ENCODE assay signal across 10 mouse cellular contexts in the genomic region with DNA sequence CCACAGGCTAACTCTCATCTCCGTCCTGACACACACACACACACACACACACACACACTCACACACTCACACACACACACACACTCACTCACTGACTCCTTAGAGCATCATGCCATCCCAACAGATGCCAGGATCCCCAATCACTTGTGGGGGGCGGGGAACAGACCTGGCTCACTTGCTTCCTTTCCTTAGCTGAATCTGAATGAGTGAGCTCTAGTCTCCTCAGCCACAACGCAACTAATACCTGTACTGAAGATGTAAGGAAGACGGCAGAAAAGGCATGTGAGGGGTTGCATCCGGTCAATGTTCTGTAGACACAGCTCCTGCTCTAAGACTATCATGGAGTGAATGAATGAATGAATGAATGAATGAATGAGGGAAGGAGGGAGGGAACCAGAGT.
A peak's percentile ranks its signal among the peaks of the same experiment; 100 is the strongest.
DNase-seq lines count a peak whose midpoint lies in the region; ATAC-seq and TF ChIP-seq lines count a peak whose summit lies in the region.
"Had no signal": no experiment of that assay in that cellular context is flagged by ENCODE, and none has a peak within 500 bp of the region (broad histone marks: within the 10 kb centered on the region; RNA-seq: fewer than 3 reads in every experiment).

No protein-coding gene starts in this region.

- DNase-seq in forebrain, embryonic 10.5 days (ENCODE audit: extremely low spot score, low spot score) = no peak
- no peak for DNase-seq in forebrain, embryonic 11.5 days (ENCODE audit: low spot score)
- DNase-seq in lung, embryonic 14.5 days = no peak
- DNase-seq in lung, postnatal 14 days = no peak
- DNase-seq in hindbrain, postnatal 0 days (ENCODE audit: low spot score) = no peak

- peak overlapping the region; percentile 65 for H3K27ac ChIP-seq in forebrain, embryonic 10.5 days
- no peak overlapping the region; the same call in 1 of the 2 replicates for H3K27ac ChIP-seq in forebrain, embryonic 11.5 days (ENCODE audit: low read depth, low read length)
- H3K27ac ChIP-seq in lung, embryonic 14.5 days (ENCODE audit: low read depth) = peak overlapping the region; percentile 30; the same call in 1 of the 2 replicates
- H3K27ac ChIP-seq in hindbrain, postnatal 0 days = peak overlapping the region; percentile 32; the same call in 1 of the 2 replicates
- H3K27ac ChIP-seq in olfactory bulb, adult 2 months (ENCODE audit: insufficient read depth, low read depth, low read length) = peak overlapping the region; percentile 97
- H3K27ac ChIP-seq: liver, embryonic 12.5 days had no signal

- H3K4me3 ChIP-seq in forebrain, embryonic 10.5 days = no peak overlapping the region
- H3K4me3 ChIP-seq in forebrain, embryonic 11.5 days (ENCODE audit: low read depth, low read length) = no peak overlapping the region
- H3K4me3 ChIP-seq in lung, embryonic 14.5 days (ENCODE audit: low read depth, low read length) = no peak overlapping the region
- no peak overlapping the region for H3K4me3 ChIP-seq in hindbrain, postnatal 0 days (ENCODE audit: low read length)
- H3K4me3 ChIP-seq in olfactory bulb, adult 2 months (ENCODE audit: insufficient read depth, low read depth, low read length) = no peak overlapping the region
- H3K4me3 ChIP-seq: liver, embryonic 12.5 days; myocyte had no signal

- H3K36me3 ChIP-seq in forebrain, embryonic 10.5 days (replicated peaks) = no peaks in the 10 kb centered on the region
- no peaks in the 10 kb centered on the region for H3K36me3 ChIP-seq in forebrain, embryonic 11.5 days (ENCODE audit: control insufficient read depth, insufficient read depth, low read length)
- H3K36me3 ChIP-seq in lung, embryonic 14.5 days (ENCODE audit: insufficient read depth) = no peaks in the 10 kb centered on the region
- no peaks in the 10 kb centered on the region for H3K36me3 ChIP-seq in hindbrain, postnatal 0 days (ENCODE audit: insufficient read depth, low read length)
- H3K36me3 ChIP-seq: liver, embryonic 12.5 days had no signal

- no peak overlapping the region; the same call in 1 of the 2 replicates for H3K9ac ChIP-seq in forebrain, embryonic 11.5 days (ENCODE audit: low read length)
- H3K9ac ChIP-seq in lung, embryonic 14.5 days = no peak overlapping the region
- no peak overlapping the region for H3K9ac ChIP-seq in hindbrain, postnatal 0 days (replicated peaks; ENCODE audit: low read length)
- H3K9ac ChIP-seq: liver, embryonic 12.5 days had no signal

- no peak overlapping the region for H3K4me2 ChIP-seq in forebrain, embryonic 11.5 days (ENCODE audit: low read depth, low read length, severe bottlenecking)
- H3K4me2 ChIP-seq in lung, embryonic 14.5 days = peak overlapping the region; percentile 54
- H3K4me2 ChIP-seq in hindbrain, postnatal 0 days (ENCODE audit: low read depth, low read length) = 0 out of 2 replicates have a peak overlapping the region, but pooled peaks have one; percentile 38
- H3K4me2 ChIP-seq: liver, embryonic 12.5 days had no signal

- no peak for TF ChIP-seq CTCF in lung, embryonic 14.5 days (IDR thresholded peaks at IDR 0.05; ENCODE audit: low read depth)
- TF ChIP-seq CTCF in hindbrain, postnatal 0 days (IDR thresholded peaks at IDR 0.05; ENCODE audit: low read depth) = no peak
- no peak for TF ChIP-seq CTCF in olfactory bulb, adult 2 months (IDR thresholded peaks at IDR 0.05; ENCODE audit: insufficient read depth, low read depth, low read length)

- no peaks in the 10 kb centered on the region for H3K9me3 ChIP-seq in forebrain, embryonic 10.5 days
- H3K9me3 ChIP-seq in forebrain, embryonic 11.5 days (ENCODE audit: control insufficient read depth, low read length) = no peaks in the 10 kb centered on the region
- H3K9me3 ChIP-seq in lung, embryonic 14.5 days (ENCODE audit: low read depth, low read length) = no peaks in the 10 kb centered on the region
- no peaks in the 10 kb centered on the region for H3K9me3 ChIP-seq in hindbrain, postnatal 0 days (ENCODE audit: low read length)
- H3K9me3 ChIP-seq: liver, embryonic 12.5 days had no signal

- ATAC-seq in forebrain, embryonic 11.5 days (replicated peaks; ENCODE audit: low FRiP score) = no peak
- ATAC-seq in lung, embryonic 14.5 days (ENCODE audit: insufficient read depth) = no peak
- ATAC-seq in hindbrain, postnatal 0 days = no peak
- no peak for ATAC-seq in megakaryocyte, adult 5-6 weeks (ENCODE audit: poor library complexity, severe bottlenecking)
- no peak for ATAC-seq in cerebellum, adult (ENCODE audit: insufficient number of reproducible peaks, low FRiP score, low TSS enrichment)
- ATAC-seq: liver, embryonic 12.5 days had no signal

- TF ChIP-seq POLR2A in olfactory bulb, adult 2 months (IDR thresholded peaks at IDR 0.05; ENCODE audit: insufficient read depth, low read depth, low read length) = no peak

- WGBS in forebrain, embryonic 10.5 days = 89% methylated on average over 5 of the region's 5 CpGs
- WGBS in forebrain, embryonic 11.5 days = 72% methylated on average over 5 of the region's 5 CpGs
- WGBS in lung, embryonic 14.5 days = 65% methylated on average over 5 of the region's 5 CpGs
- 64% methylated on average over 5 of the region's 5 CpGs for WGBS in hindbrain, postnatal 0 days
- WGBS in olfactory bulb, adult 2 months = 42% methylated on average over 5 of the region's 5 CpGs

- H3K27me3 ChIP-seq in forebrain, embryonic 10.5 days (ENCODE audit: poor library complexity, severe bottlenecking) = no peaks in the 10 kb centered on the region
- no peaks in the 10 kb centered on the region for H3K27me3 ChIP-seq in forebrain, embryonic 11.5 days (ENCODE audit: control insufficient read depth, insufficient read depth, low read length)
- H3K27me3 ChIP-seq in lung, embryonic 14.5 days (ENCODE audit: insufficient read depth, low read length) = no peaks in the 10 kb centered on the region
- no peaks in the 10 kb centered on the region for H3K27me3 ChIP-seq in hindbrain, postnatal 0 days (ENCODE audit: insufficient read depth, low read length)
- H3K27me3 ChIP-seq: liver, embryonic 12.5 days had no signal

- peaks cover 88% of the 10 kb centered on the region for H3K4me1 ChIP-seq in forebrain, embryonic 10.5 days
- peaks cover 44% of the 10 kb centered on the region for H3K4me1 ChIP-seq in forebrain, embryonic 11.5 days (replicated peaks; ENCODE audit: control insufficient read depth, insufficient read depth, low read length)
- peaks cover 23% of the 10 kb centered on the region for H3K4me1 ChIP-seq in lung, embryonic 14.5 days (ENCODE audit: insufficient read depth)
- H3K4me1 ChIP-seq in hindbrain, postnatal 0 days (ENCODE audit: insufficient read depth, low read length) = peaks cover 23% of the 10 kb centered on the region
- H3K4me1 ChIP-seq in olfactory bulb, adult 2 months (ENCODE audit: control insufficient read depth, insufficient read depth, low read length) = peaks cover 82% of the 10 kb centered on the region
- H3K4me1 ChIP-seq: liver, embryonic 12.5 days had no signal
